ENCODE assay signal across 9 mouse cellular contexts in the genomic region with DNA sequence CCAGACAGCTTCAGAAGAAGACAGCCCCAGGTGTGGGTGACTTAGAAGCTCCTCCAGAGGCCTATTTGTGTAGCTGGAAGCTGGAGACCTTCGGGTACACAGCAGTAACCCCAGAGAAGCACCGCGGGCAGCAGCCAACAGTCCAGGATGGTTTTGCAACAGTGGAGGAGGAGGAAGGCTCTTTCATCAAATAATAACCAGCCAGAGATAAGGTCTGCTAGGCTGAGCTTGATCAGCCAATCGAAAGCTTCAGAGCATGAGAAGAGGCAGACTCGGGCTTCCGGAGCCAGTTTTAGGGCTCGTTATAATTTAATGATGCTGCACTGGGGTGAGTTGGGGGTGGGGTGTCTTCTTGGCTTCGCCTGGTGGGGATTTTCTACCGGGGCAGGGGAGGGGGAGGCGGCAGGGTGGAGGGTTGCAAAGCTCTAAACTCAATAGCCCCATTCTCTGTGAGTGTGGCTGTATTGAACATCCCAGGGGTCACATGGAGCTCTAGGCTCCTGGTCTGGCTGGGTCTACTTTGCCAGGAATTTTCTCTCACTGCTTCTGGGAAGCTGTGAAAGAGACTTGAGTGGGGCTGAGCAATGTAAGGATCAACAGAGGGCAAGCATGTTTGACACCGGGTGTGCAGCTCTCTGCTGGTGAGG. TPM values are rescaled to one million over a fixed set of nuclear protein-coding genes. Genes with fewer than 3 reads are reported as not detected.
DNase-seq lines count a peak whose midpoint lies in the region; ATAC-seq and TF ChIP-seq lines count a peak whose summit lies in the region.
"Had no signal": no experiment of that assay in that cellular context is flagged by ENCODE, and none has a peak within 500 bp of the region (broad histone marks: within the 10 kb centered on the region; RNA-seq: fewer than 3 reads in every experiment).

Gene Gpam (minus strand): TSS at position 167 of the 647 bp plus-strand sequence.

- TF ChIP-seq CTCF in kidney, adult 2 months (conservative IDR thresholded peaks at IDR 0.05; ENCODE audit: insufficient read depth, insufficient read length, low read depth, low read length) = no peak

- no peaks in the 10 kb centered on the region for H3K9me3 ChIP-seq in forebrain, embryonic 14.5 days (replicated peaks; ENCODE audit: control insufficient read depth, low read length)
- H3K9me3 ChIP-seq in hindbrain, embryonic 13.5 days = no peaks in the 10 kb centered on the region
- no peaks in the 10 kb centered on the region for H3K9me3 ChIP-seq in limb, embryonic 11.5 days (ENCODE audit: control insufficient read depth, low read length)
- H3K9me3 ChIP-seq in midbrain, embryonic 16.5 days (replicated peaks; ENCODE audit: control insufficient read depth, low read length, poor library complexity, severe bottlenecking) = no peaks in the 10 kb centered on the region
- H3K9me3 ChIP-seq: heart, embryonic 13.5 days had no signal

- H3K4me1 ChIP-seq in kidney, adult 2 months (ENCODE audit: control insufficient read depth, insufficient read depth, low read length) = peaks cover 9% of the 10 kb centered on the region
- H3K4me1 ChIP-seq in forebrain, embryonic 14.5 days (ENCODE audit: control insufficient read depth, insufficient read depth, low read length) = peaks cover 4% of the 10 kb centered on the region
- H3K4me1 ChIP-seq in hindbrain, embryonic 13.5 days (replicated peaks) = peaks cover 16% of the 10 kb centered on the region
- no peaks in the 10 kb centered on the region for H3K4me1 ChIP-seq in limb, embryonic 11.5 days (ENCODE audit: control insufficient read depth, insufficient read depth, low read length)
- no peaks in the 10 kb centered on the region; the same call in 1 of the 2 replicates for H3K4me1 ChIP-seq in midbrain, embryonic 16.5 days (ENCODE audit: control insufficient read depth, insufficient read depth, low read length)

- 40% methylated on average over 11 of the region's 11 CpGs for WGBS in kidney, adult 2 months
- 52% methylated on average over 10 of the region's 11 CpGs for WGBS in forebrain, embryonic 14.5 days
- WGBS in hindbrain, embryonic 13.5 days = 78% methylated on average over 11 of the region's 11 CpGs
- 51% methylated on average over 11 of the region's 11 CpGs for WGBS in limb, embryonic 11.5 days
- WGBS in midbrain, embryonic 16.5 days = 68% methylated on average over 11 of the region's 11 CpGs

- no peak for TF ChIP-seq POLR2A in kidney, adult 2 months (IDR thresholded peaks at IDR 0.05; ENCODE audit: low read depth, low read length)

- ATAC-seq in forebrain, embryonic 14.5 days = no peak
- ATAC-seq in hindbrain, embryonic 13.5 days (ENCODE audit: low FRiP score) = no peak
- ATAC-seq in limb, embryonic 11.5 days (ENCODE audit: insufficient number of reproducible peaks, low FRiP score, low TSS enrichment, low read depth) = no peak
- no peak for ATAC-seq in midbrain, embryonic 16.5 days
- no peak for ATAC-seq in granulocyte monocyte progenitor cell, adult 5-6 weeks (replicated peaks; ENCODE audit: poor library complexity, severe bottlenecking)

- H3K36me3 ChIP-seq in kidney, adult 2 months (ENCODE audit: control insufficient read depth, insufficient read depth, low read length) = no peaks in the 10 kb centered on the region
- no peaks in the 10 kb centered on the region for H3K36me3 ChIP-seq in forebrain, embryonic 14.5 days (ENCODE audit: control insufficient read depth, insufficient read depth, low read length)
- no peaks in the 10 kb centered on the region for H3K36me3 ChIP-seq in hindbrain, embryonic 13.5 days
- no peaks in the 10 kb centered on the region for H3K36me3 ChIP-seq in limb, embryonic 11.5 days (ENCODE audit: control insufficient read depth, insufficient read depth, low read length)
- H3K36me3 ChIP-seq in midbrain, embryonic 16.5 days (ENCODE audit: control insufficient read depth, insufficient read depth, low read length) = no peaks in the 10 kb centered on the region
- H3K36me3 ChIP-seq: heart, embryonic 13.5 days had no signal

- no peak within 1 kb of the TSS for H3K9ac ChIP-seq in forebrain, embryonic 14.5 days (ENCODE audit: low read length)
- no peak within 1 kb of the TSS for H3K9ac ChIP-seq in hindbrain, embryonic 13.5 days
- no peak within 1 kb of the TSS for H3K9ac ChIP-seq in limb, embryonic 11.5 days (ENCODE audit: low read length)
- H3K9ac ChIP-seq in midbrain, embryonic 16.5 days (ENCODE audit: low read depth, low read length) = no peak within 1 kb of the TSS
- H3K9ac ChIP-seq: heart, embryonic 13.5 days had no signal

- peak; percentile 58 for DNase-seq in kidney, adult 2 months
- DNase-seq in kidney, adult 18-20 months = no peak
- DNase-seq in forebrain, embryonic 14.5 days (ENCODE audit: low spot score) = no peak
- no peak for DNase-seq in limb, embryonic 11.5 days (ENCODE audit: low spot score)
- no peak for DNase-seq in spleen, postnatal 4 days (ENCODE audit: low spot score in 2 of 2)

- H3K4me3 ChIP-seq in kidney, adult 2 months (ENCODE audit: insufficient read depth, low read depth, low read length) = 0 out of 2 replicates have a peak within 1 kb of the TSS, but pooled peaks have one; percentile 21
- H3K4me3 ChIP-seq in forebrain, embryonic 14.5 days (ENCODE audit: low read depth, low read length) = no peak within 1 kb of the TSS
- H3K4me3 ChIP-seq in hindbrain, embryonic 13.5 days = no peak within 1 kb of the TSS
- no peak within 1 kb of the TSS for H3K4me3 ChIP-seq in limb, embryonic 11.5 days (ENCODE audit: low read depth, low read length)
- no peak within 1 kb of the TSS for H3K4me3 ChIP-seq in midbrain, embryonic 16.5 days (ENCODE audit: low read depth, low read length)
- H3K4me3 ChIP-seq: heart, embryonic 13.5 days had no signal

- H3K27me3 ChIP-seq in kidney, adult 2 months (replicated peaks; ENCODE audit: control insufficient read depth, insufficient read depth, low read length) = no peaks in the 10 kb centered on the region
- no peaks in the 10 kb centered on the region for H3K27me3 ChIP-seq in forebrain, embryonic 14.5 days (replicated peaks; ENCODE audit: control insufficient read depth, insufficient read depth, low read length)
- no peaks in the 10 kb centered on the region for H3K27me3 ChIP-seq in hindbrain, embryonic 13.5 days
- H3K27me3 ChIP-seq in limb, embryonic 11.5 days (ENCODE audit: control insufficient read depth, insufficient read depth, low read length) = no peaks in the 10 kb centered on the region
- no peaks in the 10 kb centered on the region for H3K27me3 ChIP-seq in midbrain, embryonic 16.5 days (ENCODE audit: control insufficient read depth, insufficient read depth, low read depth, low read length)
- H3K27me3 ChIP-seq: heart, embryonic 13.5 days had no signal

- no peak within 1 kb of the TSS for H3K4me2 ChIP-seq in forebrain, embryonic 14.5 days (ENCODE audit: low read length)
- no peak within 1 kb of the TSS for H3K4me2 ChIP-seq in hindbrain, embryonic 13.5 days
- H3K4me2 ChIP-seq in limb, embryonic 11.5 days (ENCODE audit: low read depth, severe bottlenecking) = no peak within 1 kb of the TSS
- H3K4me2 ChIP-seq in midbrain, embryonic 16.5 days (ENCODE audit: low read length) = no peak within 1 kb of the TSS
- H3K4me2 ChIP-seq: heart, embryonic 13.5 days had no signal

- H3K27ac ChIP-seq in kidney, adult 2 months (ENCODE audit: insufficient read depth, low read depth, low read length) = no peak within 1 kb of the TSS
- no peak within 1 kb of the TSS for H3K27ac ChIP-seq in forebrain, embryonic 14.5 days (ENCODE audit: low read depth, low read length)
- H3K27ac ChIP-seq in hindbrain, embryonic 13.5 days = no peak within 1 kb of the TSS
- no peak within 1 kb of the TSS for H3K27ac ChIP-seq in limb, embryonic 11.5 days (replicated peaks; ENCODE audit: low read depth, low read length)
- H3K27ac ChIP-seq in midbrain, embryonic 16.5 days (ENCODE audit: low read length) = no peak within 1 kb of the TSS
- H3K27ac ChIP-seq: heart, embryonic 13.5 days had no signal

RNA-seq across cellular contexts. Expression of gene Gpam, which starts in this region (rescaled TPM):
- polyA plus RNA-seq in kidney, adult 2 months (2012; rRNA removed) = 56.6 and 60.7 TPM in 2 replicates
- polyA plus RNA-seq in forebrain, embryonic 14.5 days (2014; fragmentation: Nextera tagmentation; extraction: Ambion mirVana) = 17.2 and 21.5 TPM in 2 replicates
- polyA plus RNA-seq in hindbrain, embryonic 13.5 days (2015; fragmentation: Nextera tagmentation; extraction: Ambion mirVana) = 22.5 and 22.8 TPM in 2 replicates
- polyA plus RNA-seq in limb, embryonic 11.5 days (2014; fragmentation: Nextera tagmentation; extraction: Ambion mirVana) = 14.4 and 15.9 TPM in 2 replicates
- 25.2 and 28.3 TPM in 2 replicates for polyA plus RNA-seq in midbrain, embryonic 16.5 days (2015; fragmentation: Nextera tagmentation; extraction: Ambion mirVana)
- total RNA-seq in granulocyte monocyte progenitor cell, adult 5-6 weeks (2014; fragmentation: Nextera tagmentation) = 7.7 and 11.0 TPM in 2 replicates
- total RNA-seq in granulocyte monocyte progenitor cell, adult 5-6 weeks (2017) = 9.0 and 10.7 TPM in 2 replicates
